Mouse (Mus musculus): ENCODE measurements around the gene Efcab2.

DNA sequence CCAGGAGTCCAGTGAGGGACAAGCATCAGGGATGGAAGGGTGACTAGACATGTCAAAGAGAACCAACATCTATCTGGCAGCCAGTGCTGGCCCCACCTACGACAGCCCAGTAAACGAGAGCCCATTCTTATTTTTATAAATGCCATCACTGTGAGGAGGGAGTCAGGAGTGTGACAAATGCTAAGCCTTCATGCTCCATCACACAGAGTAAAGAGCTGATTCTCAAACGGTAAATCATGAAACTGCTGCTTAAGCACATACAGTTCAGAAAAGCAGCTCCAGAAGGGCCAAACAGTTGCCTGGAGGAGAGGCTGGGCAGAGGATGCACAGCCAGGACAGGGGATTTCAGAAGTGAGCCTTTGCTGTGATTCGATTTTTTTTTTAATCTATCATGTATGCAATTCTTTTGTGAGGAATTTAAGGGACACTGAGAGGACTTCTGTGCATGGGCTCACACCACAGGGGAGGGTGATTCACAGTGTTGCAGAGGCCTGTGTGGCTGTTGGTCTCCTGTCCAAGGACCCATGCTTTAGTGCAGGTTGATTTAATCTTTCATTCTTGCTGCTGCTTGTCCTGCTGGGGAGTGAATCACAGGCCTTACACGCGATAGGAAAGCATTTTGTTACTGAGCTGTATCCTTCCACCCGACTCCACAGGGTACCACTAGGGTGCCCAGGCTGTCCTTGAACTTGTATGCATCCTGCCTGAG lies 106.6 kb downstream of the Efcab2 start:
- TF ChIP-seq CTCF (IDR thresholded peaks at IDR 0.05; ENCODE audit: low read depth) (no peak), EP300 (IDR thresholded peaks at IDR 0.05; ENCODE audit: low read depth) (no peak)
